Mouse (Mus musculus): ENCODE data around the gene Gm4141. TPM values are rescaled to one million over a fixed set of nuclear protein-coding genes. Genes with fewer than 3 reads are reported as not detected.
"Not testable (repeated sequence)": the region's sequence is repeated elsewhere in the genome, so short reads cannot be mapped to it uniquely, and the experiment has no call there.

The Gm4141 gene
- polyA plus RNA-seq (2012; rRNA removed) = not detected in 2 replicates

- not testable (repeated sequence) for H3K27me3 ChIP-seq (ENCODE audit: control insufficient read depth, insufficient read depth, low read length); H3K4me1 ChIP-seq (ENCODE audit: control insufficient read depth, insufficient read depth, insufficient read length); H3K27ac ChIP-seq (ENCODE audit: insufficient read depth, low read length); H3K36me3 ChIP-seq (ENCODE audit: control insufficient read depth, insufficient read depth, low read length); DNase-seq (ENCODE audit: low read depth in 1 of 2, low spot score in 2 of 2); H3K4me3 ChIP-seq (ENCODE audit: extremely low read depth, insufficient read depth, insufficient read length)
- no CpG with 5 or more reads among the region's 3 CpGs for WGBS
Measured at GRCm38 (mm10) chr7:20576141-20576540, at the start of gene Gm4141. Gene Gm4141, minus strand, starts transcription at chr7:20576241.

- WGBS = 83% methylated on average over 3 of the region's 5 CpGs
- not testable (repeated sequence) for H3K4me3 ChIP-seq (ENCODE audit: extremely low read depth, insufficient read depth, insufficient read length); H3K36me3 ChIP-seq (ENCODE audit: control insufficient read depth, insufficient read depth, low read length); DNase-seq (ENCODE audit: low read depth in 1 of 2, low spot score in 2 of 2); H3K4me1 ChIP-seq (ENCODE audit: control insufficient read depth, insufficient read depth, insufficient read length); H3K27ac ChIP-seq (ENCODE audit: insufficient read depth, low read length); H3K27me3 ChIP-seq (ENCODE audit: control insufficient read depth, insufficient read depth, low read length)
Measured at GRCm38 (mm10) chr7:20598921-20599320, 22.9 kb upstream of the Gm4141 start, which contains the start of gene Gm4513. Gene Gm4513, minus strand, starts transcription at chr7:20599021.

- H3K36me3 ChIP-seq (ENCODE audit: control insufficient read depth, insufficient read depth, low read length); H3K4me1 ChIP-seq (ENCODE audit: control insufficient read depth, insufficient read depth, insufficient read length); H3K4me3 ChIP-seq (ENCODE audit: extremely low read depth, insufficient read depth, insufficient read length); DNase-seq (ENCODE audit: low read depth in 1 of 2, low spot score in 2 of 2); H3K27ac ChIP-seq (ENCODE audit: insufficient read depth, low read length); H3K27me3 ChIP-seq (ENCODE audit: control insufficient read depth, insufficient read depth, low read length): not testable (repeated sequence)
- no CpG with 5 or more reads among the region's 1 CpGs for WGBS
Measured at GRCm38 (mm10) chr7:20545657-20546056, 30.4 kb downstream of the Gm4141 start, which contains the start of gene Gm5726. Gene Gm5726, minus strand, starts transcription at chr7:20545757.

- H3K27me3 ChIP-seq (ENCODE audit: control insufficient read depth, insufficient read depth, low read length); H3K4me3 ChIP-seq (ENCODE audit: extremely low read depth, insufficient read depth, insufficient read length); H3K27ac ChIP-seq (ENCODE audit: insufficient read depth, low read length); H3K4me1 ChIP-seq (ENCODE audit: control insufficient read depth, insufficient read depth, insufficient read length); DNase-seq (ENCODE audit: low read depth in 1 of 2, low spot score in 2 of 2); H3K36me3 ChIP-seq (ENCODE audit: control insufficient read depth, insufficient read depth, low read length): not testable (repeated sequence)
- no CpG with 5 or more reads among the region's 3 CpGs for WGBS
Measured at GRCm38 (mm10) chr7:20533537-20533936, 42.5 kb downstream of the Gm4141 start, which contains the start of gene Vmn1r104. Gene Vmn1r104, plus strand, starts transcription at chr7:20533837.

Other genes starting within 250 kb of the Gm4141 start
- not detected in 2 replicates for gene Gm4133, start 242.2 kb downstream of the Gm4141 start, polyA plus RNA-seq (2012; rRNA removed)
- gene Gm5728, start 200.8 kb downstream of the Gm4141 start, polyA plus RNA-seq (2012; rRNA removed) = not detected in 2 replicates
- gene Vmn1r100, start 158.3 kb downstream of the Gm4141 start, polyA plus RNA-seq (2012; rRNA removed) = not detected in 2 replicates
- not detected in 2 replicates for gene Vmn1r101, start 133.6 kb downstream of the Gm4141 start, polyA plus RNA-seq (2012; rRNA removed)
- not detected in 2 replicates for gene Gm10670, start 101.3 kb downstream of the Gm4141 start, polyA plus RNA-seq (2012; rRNA removed)
- not detected in 2 replicates for gene Vmn1r103, start 65.7 kb downstream of the Gm4141 start, polyA plus RNA-seq (2012; rRNA removed)
- not detected in 2 replicates for gene Vmn1r104, start 42.4 kb downstream of the Gm4141 start, polyA plus RNA-seq (2012; rRNA removed)
- gene Gm5726, start 30.5 kb downstream of the Gm4141 start, polyA plus RNA-seq (2012; rRNA removed) = not detected in 2 replicates
- gene Gm4513, start 22.8 kb upstream of the Gm4141 start, polyA plus RNA-seq (2012; rRNA removed) = not detected in 2 replicates
- gene Vmn1r107, start 92.7 kb upstream of the Gm4141 start, polyA plus RNA-seq (2012; rRNA removed) = not detected in 2 replicates
- not detected in 2 replicates for gene Vmn1r111, start 127.0 kb upstream of the Gm4141 start, polyA plus RNA-seq (2012; rRNA removed)
- not detected in 2 replicates for gene Gm10668, start 154.4 kb upstream of the Gm4141 start, polyA plus RNA-seq (2012; rRNA removed)
- not detected in 2 replicates for gene Vmn1r112, start 194.9 kb upstream of the Gm4141 start, polyA plus RNA-seq (2012; rRNA removed)
- gene Vmn1r113, start 211.0 kb upstream of the Gm4141 start, polyA plus RNA-seq (2012; rRNA removed) = not detected in 2 replicates
- not detected in 2 replicates for gene Vmn1r114, start 235.9 kb upstream of the Gm4141 start, polyA plus RNA-seq (2012; rRNA removed)